Comparison of ENCODE assay signal across 10 mouse cellular contexts in the genomic region with DNA sequence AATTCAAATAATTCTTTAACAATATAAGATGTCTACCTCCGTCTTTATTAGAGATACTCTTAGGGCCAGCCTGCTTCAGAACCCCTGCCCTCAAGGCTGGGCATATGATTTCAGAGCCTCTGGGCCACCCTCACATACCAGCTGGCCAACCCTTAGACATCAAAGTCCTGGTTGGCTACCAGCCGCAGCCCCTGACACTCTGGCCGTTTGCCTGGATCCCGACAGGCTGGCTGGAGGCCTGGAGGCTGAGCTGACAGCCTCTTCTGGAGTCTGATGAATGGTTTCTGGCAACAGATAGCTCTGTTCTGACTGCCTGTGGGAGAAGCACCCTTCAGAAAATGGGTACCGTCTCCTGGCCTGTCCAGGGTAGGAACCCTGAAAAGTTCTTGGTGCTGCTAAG.
DNase-seq lines count a peak whose midpoint lies in the region; ATAC-seq lines count a peak whose summit lies in the region.
"Had no signal": no experiment of that assay in that cellular context is flagged by ENCODE, and none has a peak within 500 bp of the region (broad histone marks: within the 10 kb centered on the region; RNA-seq: fewer than 3 reads in every experiment).

No protein-coding gene starts in this region.

- H3K4me1 ChIP-seq in kidney, embryonic 14.5 days (ENCODE audit: control insufficient read depth, insufficient read depth, low read length), result no peaks in the 10 kb centered on the region

- H3K9ac ChIP-seq in kidney, embryonic 14.5 days (ENCODE audit: low read depth, low read length), result no peak overlapping the region

- 30% methylated on average over 5 of the region's 5 CpGs for WGBS in kidney, embryonic 14.5 days

- peak; percentile 32 for DNase-seq in kidney, adult 11 months
- peak; percentile 32 for DNase-seq in gastrocnemius, postnatal 14 days
- peak; percentile 60 to 77 for DNase-seq in layer of hippocampus, postnatal 14 days (ENCODE audit: low spot score in 2 of 2)
- DNase-seq in ovary, postnatal 14 days (ENCODE audit: low spot score), result peak; percentile 79
- DNase-seq in thymus, postnatal 10 days (ENCODE audit: low spot score in 2 of 2), result no peak

- H3K4me3 ChIP-seq in kidney, embryonic 14.5 days (ENCODE audit: low read length), result no peak overlapping the region
- H3K4me3 ChIP-seq: myocyte had no signal

- no peaks in the 10 kb centered on the region for H3K36me3 ChIP-seq in kidney, embryonic 14.5 days (ENCODE audit: control insufficient read depth, insufficient read depth, low read length)

- no peak overlapping the region for H3K4me2 ChIP-seq in kidney, embryonic 14.5 days (replicated peaks; ENCODE audit: low read depth, low read length)

- H3K9me3 ChIP-seq in kidney, embryonic 14.5 days (ENCODE audit: control insufficient read depth, low read length), result no peaks in the 10 kb centered on the region

- intact Hi-C loops in gastrocnemius, postnatal 14 days (cut with DNase I; ENCODE audit: low total_unique reads), result no loop called here

- no peaks in the 10 kb centered on the region for H3K27me3 ChIP-seq in kidney, embryonic 14.5 days (ENCODE audit: control insufficient read depth, insufficient read depth, low read length)
- H3K27me3 ChIP-seq: Patski had no signal

- ATAC-seq in kidney, embryonic 14.5 days (ENCODE audit: low FRiP score, low TSS enrichment), result no peak
- peak; percentile 65; the same call in 1 of the 2 replicates for ATAC-seq in cerebellum, adult (ENCODE audit: insufficient number of reproducible peaks, low FRiP score, low TSS enrichment)
- ATAC-seq in CD4-positive, CD25-positive, alpha-beta regulatory T cell, adult 4 months, result no peak
- ATAC-seq: Patski had no signal

- H3K27ac ChIP-seq in kidney, embryonic 14.5 days (ENCODE audit: low read depth, low read length), result no peak overlapping the region

Comparison
In these comparisons a context has a peak if more than half of its experiments do, and no peak if none do; other contexts are left out.
1. DNase-seq: peak in kidney, adult 11 months (single experiment), gastrocnemius, postnatal 14 days (single experiment), layer of hippocampus, postnatal 14 days (2 of 2) and ovary, postnatal 14 days (single experiment); none in thymus, postnatal 10 days (0 of 2).